Mouse (Mus musculus) myocyte (in vitro differentiated cells): ENCODE data around the gene Srgap3. TPM values are rescaled to one million over a fixed set of nuclear protein-coding genes. Genes with fewer than 3 reads are reported as not detected.
"Not testable (repeated sequence)": the region's sequence is repeated elsewhere in the genome, so short reads cannot be mapped to it uniquely, and the experiment has no call there.

Experiments
- H3K27me3 ChIP-seq: one replicate; pipeline ENCODE4 v1.6.1; 2011; ENCODE audit not compliant: control insufficient read depth, insufficient read depth, insufficient read length
- H3K36me3 ChIP-seq: one replicate; pipeline ENCODE4 v1.6.1; 2011; ENCODE audit not compliant: control insufficient read depth, insufficient read depth
- H3K4me2 ChIP-seq: one replicate; pipeline ENCODE4 v1.6.1; 2011; ENCODE audit warnings: low read depth, control low read depth
- H3K4me3 ChIP-seq: one replicate; pipeline ENCODE4 v1.5.1; 2011; ENCODE audit warnings: mild to moderate bottlenecking, control low read depth, moderate library complexity
- H3K79me2 ChIP-seq: one replicate; pipeline ENCODE4 v1.6.1; 2011; ENCODE audit not compliant: control insufficient read depth, insufficient read depth
- H3ac ChIP-seq: one replicate; pipeline ENCODE4 v1.6.1; 2011; ENCODE audit not compliant: control insufficient read depth, insufficient read length
- CEBPB ChIP-seq: IDR thresholded peaks from 2 replicates; pipeline ENCODE4 v1.6.1; 2011; ENCODE audit warnings: mild to moderate bottlenecking, moderate library complexity; ENCODE audit not compliant: poor library complexity, insufficient read depth, severe bottlenecking
- E2F4 ChIP-seq: IDR thresholded peaks from one replicate; pipeline ENCODE4 v1.6.1; 2011; ENCODE audit warnings: mild to moderate bottlenecking, control low read depth, moderate library complexity; ENCODE audit not compliant: insufficient read depth
- MAX ChIP-seq: IDR thresholded peaks from one replicate; pipeline ENCODE4 v1.6.1; 2011; ENCODE audit warnings: low read depth, mild to moderate bottlenecking, control low read depth
- MYOD1 ChIP-seq, 3 experiments: IDR thresholded peaks; one replicate each; pipeline ENCODE4 v1.6.1; 2011; ENCODE audit warnings: control low read depth in 2 of 3, low read depth in 2 of 3, mild to moderate bottlenecking in 2 of 3, moderate library complexity in 1 of 3; ENCODE audit not compliant: insufficient read length in 2 of 3, control insufficient read depth in 1 of 3
- MYOG ChIP-seq, 3 experiments: IDR thresholded peaks; one replicate each; pipeline ENCODE4 v1.6.1; 2011; ENCODE audit warnings: control low read depth in 2 of 3, low read depth in 2 of 3, mild to moderate bottlenecking in 2 of 3; ENCODE audit not compliant: insufficient read length in 2 of 3, control insufficient read depth in 1 of 3, insufficient read depth in 1 of 3
- POLR2A ChIP-seq: IDR thresholded peaks from one replicate; pipeline ENCODE4 v1.6.1; 2011; ENCODE audit warnings: low read depth, mild to moderate bottlenecking, control low read depth, moderate library complexity; ENCODE audit not compliant: insufficient read length
- POLR2AphosphoS2 ChIP-seq: IDR thresholded peaks from one replicate; pipeline ENCODE4 v1.6.1; 2011; ENCODE audit warnings: low read depth, control low read depth; ENCODE audit not compliant: insufficient read length
- REST ChIP-seq: IDR thresholded peaks from one replicate; pipeline ENCODE4 v1.6.1; 2011; ENCODE audit warnings: mild to moderate bottlenecking, control low read depth, moderate library complexity; ENCODE audit not compliant: insufficient read depth, insufficient read length
- SRF ChIP-seq: IDR thresholded peaks from one replicate; pipeline ENCODE4 v1.6.1; 2011; ENCODE audit warnings: low read depth; ENCODE audit not compliant: control insufficient read depth, insufficient read length
- TCF12 ChIP-seq: IDR thresholded peaks from one replicate; pipeline ENCODE4 v1.6.1; 2011; ENCODE audit warnings: mild to moderate bottlenecking, control low read depth; ENCODE audit not compliant: poor library complexity, insufficient read depth, severe bottlenecking
- TCF3 ChIP-seq: IDR thresholded peaks from one replicate; pipeline ENCODE4 v1.6.1; 2011; ENCODE audit warnings: low read depth, control low read depth; ENCODE audit not compliant: insufficient read length
- USF1 ChIP-seq: IDR thresholded peaks from one replicate; pipeline ENCODE4 v1.6.1; 2011; ENCODE audit warnings: low read depth, mild to moderate bottlenecking, control low read depth, moderate library complexity
- polyA plus RNA-seq: library from polyadenylated mRNA; unstranded; fragments of >200 nt; fragmentation: generic; extraction: Trizol; gene quantifications from one replicate; pipeline ENCODE4 v1.2.1, GENCODE M21; 2012; ENCODE audit warnings: missing spikeins

Gene Srgap3
- polyA plus RNA-seq, 1 experiment = 6.9 TPM

GRCm38 (mm10) chr6:112868197-112868957, 78.7 kb downstream of the Srgap3 start:
- Histone ChIP-seq H3ac (no peak overlapping the region), H3K36me3 (no peaks in the 10 kb centered on the region), H3K79me2 (no peaks in the 10 kb centered on the region), H3K27me3 (no peaks in the 10 kb centered on the region), H3K4me2 (no peak overlapping the region), H3K4me3 (no peak overlapping the region)
- TF ChIP-seq SRF = no peak
- TF ChIP-seq TCF3 = no peak

GRCm38 (mm10) chr6:112866096-112866495, 81.0 kb downstream of the Srgap3 start:
- H3K4me3 ChIP-seq = no peak overlapping the region
- no peak for TF ChIP-seq REST
- TF ChIP-seq POLR2A = no peak
- TF ChIP-seq MAX = no peak
- no peak for TF ChIP-seq MYOD1 (IDR thresholded peaks at IDR 0.05; ENCODE audit: control insufficient read depth in 1 of 3, insufficient read length in 2 of 3, low read depth in 2 of 3)
- H3ac ChIP-seq = no peak overlapping the region
- H3K27me3 ChIP-seq = no peaks in the 10 kb centered on the region
- H3K36me3 ChIP-seq = no peaks in the 10 kb centered on the region
- H3K4me2 ChIP-seq = no peak overlapping the region
- H3K79me2 ChIP-seq = no peaks in the 10 kb centered on the region

- Histone ChIP-seq H3K79me2 (no peaks in the 10 kb centered on the region), H3K4me3 (no peak overlapping the region), H3K4me2 (no peak overlapping the region), H3K27me3 (no peaks in the 10 kb centered on the region), H3ac (no peak overlapping the region), H3K36me3 (no peaks in the 10 kb centered on the region)
- TF ChIP-seq MAX = no peak
- TF ChIP-seq REST = no peak
- no peak for TF ChIP-seq USF1
- TF ChIP-seq CEBPB = no peak
- peak in 2 of 3 experiments; percentile 49 to 61 for TF ChIP-seq MYOD1 (IDR thresholded peaks at IDR 0.05; ENCODE audit: control insufficient read depth in 1 of 3, insufficient read length in 2 of 3, low read depth in 2 of 3)
- TF ChIP-seq E2F4 = no peak
- no peak for TF ChIP-seq SRF
- TF ChIP-seq POLR2A = no peak
- TF ChIP-seq TCF12 = no peak
- no peak for TF ChIP-seq POLR2AphosphoS2
- peak in 1 of 3 experiments; percentile 47 for TF ChIP-seq MYOG (IDR thresholded peaks at IDR 0.05; ENCODE audit: control insufficient read depth in 1 of 3, insufficient read depth in 1 of 3, insufficient read length in 2 of 3, low read depth in 2 of 3)
- TF ChIP-seq TCF3 = no peak
Observed at GRCm38 (mm10) chr6:112865021-112865531, 82.0 kb downstream of the Srgap3 start.

GRCm38 (mm10) chr6:112862465-112862864, 84.6 kb downstream of the Srgap3 start:
- H3K27me3 ChIP-seq = no peaks in the 10 kb centered on the region
- TF ChIP-seq MYOG (IDR thresholded peaks at IDR 0.05; ENCODE audit: control insufficient read depth in 1 of 3, insufficient read depth in 1 of 3, insufficient read length in 2 of 3, low read depth in 2 of 3) (peak in 2 of 3 experiments; percentile 10 to 85), MYOD1 (IDR thresholded peaks at IDR 0.05; ENCODE audit: control insufficient read depth in 1 of 3, insufficient read length in 2 of 3, low read depth in 2 of 3) (peak; percentile 16 to 66 (median 33)), CEBPB (no peak), TCF3 (peak; percentile 23)
- no peak overlapping the region for H3K4me2 ChIP-seq
- H3K4me3 ChIP-seq = no peak overlapping the region
- H3K79me2 ChIP-seq = no peaks in the 10 kb centered on the region
- no peak overlapping the region for H3ac ChIP-seq
- H3K36me3 ChIP-seq = no peaks in the 10 kb centered on the region

- peak; percentile 53 to 88 (median 82) for TF ChIP-seq MYOG (IDR thresholded peaks at IDR 0.05; ENCODE audit: control insufficient read depth in 1 of 3, insufficient read depth in 1 of 3, insufficient read length in 2 of 3, low read depth in 2 of 3)
- no peak for TF ChIP-seq POLR2A
- TF ChIP-seq POLR2AphosphoS2 = no peak
- no peak for TF ChIP-seq USF1
- no peak for TF ChIP-seq CEBPB
- TF ChIP-seq TCF3 = peak; percentile 7
- no peak for TF ChIP-seq MAX
- TF ChIP-seq SRF = no peak
- no peak for TF ChIP-seq E2F4
- TF ChIP-seq TCF12 = peak; percentile 41
- no peak for TF ChIP-seq REST
- peak in 2 of 3 experiments; percentile 78 to 80 for TF ChIP-seq MYOD1 (IDR thresholded peaks at IDR 0.05; ENCODE audit: control insufficient read depth in 1 of 3, insufficient read length in 2 of 3, low read depth in 2 of 3)
- Histone ChIP-seq H3K4me2 (peak overlapping the region; percentile 19), H3K27me3 (no peaks in the 10 kb centered on the region), H3ac (no peak overlapping the region), H3K4me3 (no peak overlapping the region), H3K36me3 (no peaks in the 10 kb centered on the region), H3K79me2 (no peaks in the 10 kb centered on the region)
Observed at GRCm38 (mm10) chr6:112861351-112862297, 85.4 kb downstream of the Srgap3 start.

- H3K4me3 ChIP-seq, H3K36me3 ChIP-seq, H3K4me2 ChIP-seq, H3K79me2 ChIP-seq, H3K27me3 ChIP-seq, H3ac ChIP-seq: not testable (repeated sequence)
Observed at GRCm38 (mm10) chr6:112860290-112860689, 86.8 kb downstream of the Srgap3 start.
